ENCODE assay signal across 20 mouse cellular contexts in the genomic region with DNA sequence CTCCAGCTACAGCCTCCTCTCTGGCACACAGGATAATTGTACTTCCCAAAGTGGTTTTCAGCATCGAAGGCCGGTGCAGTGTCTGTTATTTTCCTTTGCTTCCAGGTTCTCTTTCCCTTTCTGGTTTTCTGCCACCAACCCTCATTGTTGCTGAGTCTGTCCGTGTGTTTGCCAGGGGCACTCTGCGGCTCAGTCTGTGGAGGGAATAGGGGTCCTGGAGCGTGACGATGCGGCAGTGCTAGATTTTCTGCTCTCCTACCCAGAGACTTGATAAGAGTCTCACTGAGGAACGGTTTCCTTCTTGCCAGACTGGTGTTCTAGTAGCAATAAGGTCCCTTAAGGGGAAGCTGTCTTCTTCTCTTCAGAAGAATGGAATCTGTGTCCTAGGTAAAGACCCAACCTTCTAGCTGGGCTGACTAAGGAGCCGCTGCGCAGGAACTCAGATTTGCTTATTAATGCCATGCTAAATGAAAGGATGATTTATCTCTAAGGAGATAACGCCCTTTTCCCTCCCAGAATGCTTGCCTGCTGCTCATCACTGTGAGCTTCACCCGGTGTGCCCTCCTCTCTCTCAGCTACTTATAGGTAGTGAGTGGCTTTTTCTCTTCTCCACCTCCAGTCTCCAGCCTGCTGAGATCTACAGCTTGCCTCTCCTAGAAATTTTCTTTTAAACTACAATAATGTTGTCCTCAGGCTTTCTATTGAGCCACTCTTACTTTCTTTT.
DNase-seq lines count a peak whose midpoint lies in the region; TF ChIP-seq lines count a peak whose summit lies in the region.
"Had no signal": no experiment of that assay in that cellular context is flagged by ENCODE, and none has a peak within 500 bp of the region (broad histone marks: within the 10 kb centered on the region; RNA-seq: fewer than 3 reads in every experiment).

No protein-coding gene starts in this region.

- TF ChIP-seq CTCF in left cerebral cortex, adult 2 months (IDR thresholded peaks at IDR 0.05): no peak

- peak; percentile 23 to 26 for DNase-seq in cerebellum, postnatal 14 days
- DNase-seq in cerebellum, adult 9-10 months: no peak
- DNase-seq in left cerebral cortex, adult 2 months (ENCODE audit: extremely low spot score in 1 of 2, low spot score in 2 of 2): no peak
- no peak for DNase-seq in left cerebral cortex, adult 9 months (ENCODE audit: low spot score in 2 of 2)
- peak; percentile 7 for DNase-seq in thymus, postnatal 0 days (ENCODE audit: low spot score)
- DNase-seq in thymus, postnatal 10 days (ENCODE audit: low spot score in 2 of 2): no peak
- DNase-seq in limb, embryonic 10.5 days (ENCODE audit: low spot score): no peak
- DNase-seq: adrenal gland, postnatal 25 days; gastrocnemius, postnatal 25 days; heart, adult 2 months; heart, postnatal 4 days; kidney, postnatal 14 days; lung, adult 18-20 months; lung, postnatal 14 days; right cerebral cortex, postnatal 14 days had no signal

- no peaks in the 10 kb centered on the region for H3K27me3 ChIP-seq in limb, embryonic 10.5 days (ENCODE audit: low read depth, poor library complexity, severe bottlenecking)
- H3K27me3 ChIP-seq: CH12.LX; heart, embryonic 15.5 days; neural tube, embryonic 12.5 days had no signal

- intact Hi-C loops in left cerebral cortex, adult 2 months (cut with DNase I): no loop called here

- no peak overlapping the region for H3K4me3 ChIP-seq in left cerebral cortex, adult 2 months
- H3K4me3 ChIP-seq in limb, embryonic 10.5 days: no peak overlapping the region
- H3K4me3 ChIP-seq: forebrain, embryonic 13.5 days; heart, adult 2 months; heart, embryonic 15.5 days; neural tube, embryonic 12.5 days had no signal

- 86% methylated on average over 12 of the region's 12 CpGs for WGBS in limb, embryonic 10.5 days

- H3K9me3 ChIP-seq in limb, embryonic 10.5 days (replicated peaks): no peaks in the 10 kb centered on the region
- H3K9me3 ChIP-seq: forebrain, embryonic 13.5 days; heart, embryonic 15.5 days; neural tube, embryonic 12.5 days had no signal

- H3K4me1 ChIP-seq in limb, embryonic 10.5 days: no peaks in the 10 kb centered on the region
- H3K4me1 ChIP-seq: heart, embryonic 15.5 days; neural tube, embryonic 12.5 days had no signal

- H3K36me3 ChIP-seq in limb, embryonic 10.5 days: peaks cover 3% of the 10 kb centered on the region; the same call in 1 of the 2 replicates
- H3K36me3 ChIP-seq: heart, embryonic 15.5 days; neural tube, embryonic 12.5 days had no signal

- 0 out of 2 replicates have a peak overlapping the region, but pooled peaks have one; percentile 10 for H3K27ac ChIP-seq in left cerebral cortex, adult 2 months
- no peak overlapping the region for H3K27ac ChIP-seq in limb, embryonic 10.5 days
- H3K27ac ChIP-seq: forebrain, embryonic 13.5 days; heart, adult 2 months; heart, embryonic 15.5 days; hindbrain, postnatal 0 days; neural tube, embryonic 12.5 days had no signal

Comparison
In these comparisons a context has a peak if more than half of its experiments do, and no peak if none do; other contexts are left out.
1. DNase-seq: peak in cerebellum, postnatal 14 days (2 of 2) and thymus, postnatal 0 days (single experiment); none in cerebellum, adult 9-10 months (single experiment), left cerebral cortex, adult 2 months (0 of 2), left cerebral cortex, adult 9 months (0 of 2), thymus, postnatal 10 days (0 of 2) and limb, embryonic 10.5 days (single experiment).